Mouse (Mus musculus): Measurements from ENCODE around the gene Tns4.

The Tns4 gene

GRCm38 (mm10) chr11:99047643-99048042 lies 41.5 kb downstream of the Tns4 start:
- DNase-seq (ENCODE audit: low read depth, low spot score), result no peak

DNA sequence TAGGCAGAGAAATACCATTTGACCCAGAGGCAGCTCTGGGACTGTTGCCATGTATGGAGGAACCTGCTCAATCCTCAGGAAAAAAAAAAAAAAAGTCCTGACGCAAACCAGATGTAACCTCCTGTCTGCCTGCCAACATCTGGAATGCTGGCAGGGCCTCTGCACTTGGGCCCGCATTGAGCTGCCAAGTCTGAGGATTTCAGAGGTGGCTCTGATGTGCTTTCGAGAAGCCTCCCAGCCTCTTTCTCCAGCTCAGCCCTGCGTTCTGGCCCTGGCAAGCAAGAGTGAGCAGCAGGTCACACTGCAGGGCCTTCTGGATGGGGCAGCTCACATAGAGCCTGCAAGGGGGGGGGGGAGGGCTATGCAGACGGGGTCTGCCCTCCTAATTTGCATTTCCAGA lies 42.0 kb downstream of the Tns4 start:
- DNase-seq (ENCODE audit: low read depth, low spot score), result no peak

DNA sequence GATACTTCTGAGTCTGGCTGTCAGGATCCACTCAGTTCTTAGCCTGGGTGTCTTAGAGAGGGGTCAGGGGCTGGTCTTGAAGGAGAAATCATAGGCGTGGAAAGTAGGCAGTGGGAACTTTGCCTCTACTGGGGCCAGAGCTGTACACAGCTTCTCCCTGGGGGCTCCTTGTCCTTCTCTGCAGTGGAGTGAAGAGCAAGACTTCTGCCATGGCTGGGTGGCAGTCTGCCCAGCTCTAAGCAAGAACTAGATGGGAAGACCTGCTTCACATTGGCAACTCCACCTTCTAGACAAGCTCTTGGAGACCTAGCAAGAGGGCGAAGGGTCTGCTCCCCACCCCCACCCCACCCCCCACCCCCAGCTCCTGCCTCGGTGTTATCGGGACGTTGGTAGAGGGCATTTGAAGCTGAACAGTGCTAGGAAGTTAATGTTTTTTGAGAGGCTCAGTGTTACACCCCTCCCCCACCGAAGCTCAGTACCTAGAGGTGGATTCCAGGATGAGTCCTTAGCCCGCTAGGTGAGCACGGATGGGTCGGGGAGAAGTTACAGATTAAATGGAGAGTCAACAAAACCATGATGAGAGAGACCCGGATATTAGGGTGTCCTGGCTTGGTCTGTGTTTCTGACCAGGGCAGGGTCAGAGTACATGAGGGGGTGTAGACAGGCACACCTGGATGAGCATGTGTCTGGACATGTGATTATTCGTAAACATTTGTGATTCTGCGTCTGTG lies 43.8 kb downstream of the Tns4 start:
- no peak for DNase-seq (ENCODE audit: low read depth, low spot score)

- no peak for DNase-seq (ENCODE audit: low read depth, low spot score)
These were observed 44.8 kb downstream of the Tns4 start for GRCm38 (mm10) chr11:99044306-99044705.

GRCm38 (mm10) chr11:99043632-99044031 lies 45.5 kb downstream of the Tns4 start:
- no peak for DNase-seq (ENCODE audit: low read depth, low spot score)

DNA sequence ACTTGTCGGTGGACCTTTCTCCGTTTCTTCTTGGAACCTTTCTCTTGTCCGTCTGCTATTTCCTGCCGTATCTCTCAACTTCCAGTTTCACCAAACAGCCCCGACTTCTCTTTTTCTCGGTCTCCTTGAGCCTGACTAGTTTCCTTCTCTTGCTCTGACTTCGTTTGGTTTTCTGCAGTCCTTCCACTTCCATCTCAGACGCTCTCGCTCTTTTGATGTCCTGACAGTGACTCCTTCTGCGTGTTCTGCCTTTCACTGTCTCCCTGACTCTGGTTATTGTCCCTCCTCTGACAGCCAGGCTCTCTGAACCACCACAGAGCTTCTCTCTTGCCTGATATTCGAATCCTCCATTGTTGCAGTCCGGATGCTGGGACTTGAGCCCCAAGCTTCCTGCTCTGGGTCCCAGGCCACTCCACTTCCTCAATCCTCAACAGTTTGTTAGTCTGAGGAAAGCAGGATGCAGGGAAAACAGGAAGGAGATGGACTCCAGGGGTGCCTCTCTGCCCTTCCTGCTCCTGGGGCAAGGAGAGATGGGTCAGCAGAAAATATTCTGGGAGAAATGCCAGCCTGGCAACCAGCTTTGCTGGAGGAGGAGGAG lies 46.2 kb downstream of the Tns4 start:
- no peak for DNase-seq (ENCODE audit: low read depth, low spot score)

DNA sequence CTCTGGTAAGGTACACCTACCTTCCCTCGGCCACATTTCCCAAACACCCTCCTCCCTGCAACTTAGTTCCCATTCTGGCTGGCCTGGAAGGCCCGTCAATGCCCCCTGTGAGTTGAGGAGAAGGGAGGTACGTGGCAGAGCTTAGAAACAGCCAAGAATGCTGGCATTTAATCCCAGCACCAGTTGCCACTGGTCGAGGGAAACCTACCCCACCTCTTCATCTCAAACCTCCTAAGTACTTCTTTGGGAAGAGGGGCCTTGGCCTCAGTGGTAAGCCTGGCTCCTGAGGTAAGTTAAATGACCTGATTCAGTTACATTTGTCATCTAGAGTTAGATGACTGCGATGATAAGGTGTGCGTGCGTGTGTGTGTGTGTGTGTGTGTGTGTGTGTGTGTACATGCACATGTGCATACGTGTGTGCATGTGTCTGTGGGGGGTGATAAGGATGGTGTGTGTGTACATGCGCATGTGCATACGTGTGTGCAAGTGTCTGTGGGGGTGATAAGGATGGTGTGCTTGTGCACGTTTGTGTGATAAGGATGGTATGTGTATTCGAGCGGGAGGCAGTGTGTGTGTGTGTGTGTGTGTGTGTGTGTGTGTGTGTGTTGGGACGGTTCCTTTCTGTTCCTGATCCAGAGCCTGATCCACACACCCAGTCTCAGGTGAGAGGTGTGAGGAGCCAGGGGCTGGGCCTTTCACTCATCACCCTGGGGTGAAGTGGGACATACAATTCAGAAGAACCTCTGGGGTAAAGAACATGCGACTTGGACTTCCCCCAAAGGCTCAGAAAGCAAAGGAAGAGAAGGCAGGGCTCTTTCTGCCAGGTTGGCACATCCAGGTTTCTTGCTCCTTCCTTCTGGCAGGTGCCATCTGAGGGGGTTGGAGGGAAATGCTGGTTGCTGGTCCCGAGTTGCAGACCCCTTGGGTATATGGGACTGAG lies 47.0 kb downstream of the Tns4 start:
- no peak for DNase-seq (ENCODE audit: low read depth, low spot score)

GRCm38 (mm10) chr11:99041051-99041729 lies 47.9 kb downstream of the Tns4 start, which contains the start of gene Igfbp4:
Igfbp4 (plus strand) TSS chr11:99041244.
- DNase-seq (ENCODE audit: low read depth, low spot score), result no peak

DNA sequence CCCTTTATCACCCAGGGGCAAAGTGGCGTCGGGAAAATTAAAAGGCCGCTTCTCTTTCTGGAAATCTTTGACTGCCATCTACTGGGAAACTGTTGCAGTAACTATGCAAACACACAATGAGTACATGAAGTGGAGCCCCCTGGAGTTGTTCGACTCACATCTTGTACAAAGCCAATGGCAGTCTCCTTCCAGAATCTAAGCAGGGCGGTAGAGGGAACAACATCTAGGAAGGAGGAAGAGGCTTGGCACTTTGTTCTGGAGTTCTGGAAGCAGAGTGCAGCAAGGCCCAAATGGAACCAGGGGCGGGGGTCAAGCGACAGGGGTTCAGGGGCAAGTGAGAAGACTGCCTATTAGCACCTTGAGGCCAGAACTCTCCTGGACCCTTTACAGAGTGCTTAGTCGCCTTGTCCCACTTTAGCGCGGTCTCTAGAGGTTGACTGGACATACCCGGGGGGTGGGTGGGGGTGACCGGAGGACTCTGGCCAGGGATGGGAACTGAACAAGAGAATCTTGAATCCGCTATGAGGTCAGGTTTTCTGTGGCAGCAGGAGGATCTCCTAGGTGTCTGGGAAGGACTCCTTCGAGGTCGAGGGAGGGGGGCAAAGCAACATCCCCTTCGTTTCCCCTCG lies 48.6 kb downstream of the Tns4 start:
- peak; percentile 59 for DNase-seq (ENCODE audit: low read depth, low spot score)

GRCm38 (mm10) chr11:99039782-99040181 lies 49.3 kb downstream of the Tns4 start:
- DNase-seq (ENCODE audit: low read depth, low spot score), result peak; percentile 97

DNA sequence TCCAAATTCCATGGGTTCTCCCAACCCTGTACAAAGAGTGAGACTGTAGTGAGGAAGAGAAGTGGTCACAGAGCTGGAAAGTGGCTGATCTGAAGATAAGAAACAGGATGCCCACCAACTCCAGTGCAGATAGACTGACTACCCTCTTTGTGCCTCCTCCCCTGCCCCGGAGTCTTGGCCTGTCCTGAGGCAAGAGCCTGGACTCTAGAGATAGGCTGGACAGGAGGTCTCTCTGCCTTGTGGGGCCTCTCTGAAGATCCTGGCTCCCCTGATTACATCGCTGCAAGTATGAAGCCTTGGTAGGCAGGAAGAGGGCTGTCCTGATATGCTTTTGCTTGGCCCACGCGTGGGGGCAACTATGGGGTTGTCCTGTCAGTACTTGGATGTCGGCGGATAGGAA lies 52.9 kb downstream of the Tns4 start:
- DNase-seq (ENCODE audit: low read depth, low spot score), result no peak

DNA sequence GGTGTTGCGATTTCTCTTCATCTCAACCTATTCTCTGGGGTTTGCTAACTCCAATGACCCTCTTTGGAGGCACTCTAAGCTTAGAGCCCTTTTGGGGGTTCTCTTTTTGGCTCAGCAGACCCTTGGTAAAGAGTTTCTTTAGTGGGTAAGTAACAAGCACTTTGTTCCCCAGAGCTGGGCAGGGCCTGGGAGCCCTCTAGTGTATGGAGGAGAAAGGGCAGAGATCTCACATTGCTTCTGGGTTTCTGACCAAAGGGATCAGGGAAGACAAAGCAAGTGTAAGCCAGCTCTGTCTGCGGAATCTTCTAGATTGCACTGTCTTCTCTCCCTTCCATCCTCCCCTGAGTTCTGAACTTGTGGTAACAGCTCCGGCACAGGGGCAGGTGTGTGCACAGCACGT lies 53.8 kb downstream of the Tns4 start:
- peak; percentile 36 for DNase-seq (ENCODE audit: low read depth, low spot score)

- DNase-seq (ENCODE audit: low read depth, low spot score), result no peak
These were observed 62.1 kb downstream of the Tns4 start for GRCm38 (mm10) chr11:99026899-99027440.

DNA sequence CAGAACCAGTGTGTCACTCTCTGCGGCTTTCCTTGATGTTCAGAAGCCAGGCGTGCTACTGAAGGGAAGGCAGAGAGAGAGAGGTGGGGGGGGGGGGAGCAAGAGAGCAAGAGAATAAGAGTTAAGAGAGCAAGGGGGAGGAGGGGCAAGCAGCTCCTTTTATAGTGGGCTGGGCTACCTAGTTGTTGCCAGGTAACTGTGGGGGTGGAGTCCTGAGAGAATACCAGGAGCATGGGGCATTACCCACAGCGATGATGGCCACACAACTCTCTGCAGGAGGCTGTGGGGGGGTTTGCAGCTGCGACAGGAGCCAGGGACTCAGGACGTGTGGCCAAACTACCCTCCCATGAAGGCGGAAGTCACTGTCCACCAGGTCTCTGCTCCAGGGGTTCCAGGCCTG lies 63.2 kb downstream of the Tns4 start:
- peak; percentile 88 for DNase-seq (ENCODE audit: low read depth, low spot score)

DNA sequence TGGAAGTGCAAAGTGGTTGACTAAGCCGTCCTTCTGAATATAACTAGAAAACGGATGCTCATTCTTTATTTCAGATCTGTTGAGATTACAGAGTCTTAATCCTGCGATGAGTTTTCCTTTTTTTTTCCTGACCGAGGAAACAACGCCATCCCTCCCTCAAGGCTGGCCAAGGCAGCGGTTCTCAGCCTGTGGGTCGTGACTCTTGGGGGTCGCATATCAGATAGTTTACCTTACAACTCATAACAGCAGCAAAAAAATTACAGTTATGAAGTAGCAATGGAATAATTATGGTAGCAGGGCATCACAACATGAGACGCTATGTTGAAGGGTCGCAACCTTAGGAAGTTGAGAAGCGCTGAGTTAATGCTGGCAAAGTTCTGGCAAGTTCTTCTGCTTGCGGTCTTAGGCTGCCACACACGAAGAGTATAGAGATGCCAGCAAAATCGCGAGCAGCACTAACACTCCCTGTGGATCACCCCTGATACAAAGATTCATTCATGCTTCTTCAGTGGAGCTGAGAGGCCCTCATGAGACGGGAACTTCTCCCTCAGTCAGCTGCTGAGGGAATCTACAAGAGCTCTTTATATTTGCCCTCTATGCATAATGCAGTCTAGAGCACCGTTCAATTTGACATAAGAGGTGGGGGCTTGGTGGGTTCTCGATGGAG lies 64.5 kb downstream of the Tns4 start:
- no peak for DNase-seq (ENCODE audit: low read depth, low spot score)

DNA sequence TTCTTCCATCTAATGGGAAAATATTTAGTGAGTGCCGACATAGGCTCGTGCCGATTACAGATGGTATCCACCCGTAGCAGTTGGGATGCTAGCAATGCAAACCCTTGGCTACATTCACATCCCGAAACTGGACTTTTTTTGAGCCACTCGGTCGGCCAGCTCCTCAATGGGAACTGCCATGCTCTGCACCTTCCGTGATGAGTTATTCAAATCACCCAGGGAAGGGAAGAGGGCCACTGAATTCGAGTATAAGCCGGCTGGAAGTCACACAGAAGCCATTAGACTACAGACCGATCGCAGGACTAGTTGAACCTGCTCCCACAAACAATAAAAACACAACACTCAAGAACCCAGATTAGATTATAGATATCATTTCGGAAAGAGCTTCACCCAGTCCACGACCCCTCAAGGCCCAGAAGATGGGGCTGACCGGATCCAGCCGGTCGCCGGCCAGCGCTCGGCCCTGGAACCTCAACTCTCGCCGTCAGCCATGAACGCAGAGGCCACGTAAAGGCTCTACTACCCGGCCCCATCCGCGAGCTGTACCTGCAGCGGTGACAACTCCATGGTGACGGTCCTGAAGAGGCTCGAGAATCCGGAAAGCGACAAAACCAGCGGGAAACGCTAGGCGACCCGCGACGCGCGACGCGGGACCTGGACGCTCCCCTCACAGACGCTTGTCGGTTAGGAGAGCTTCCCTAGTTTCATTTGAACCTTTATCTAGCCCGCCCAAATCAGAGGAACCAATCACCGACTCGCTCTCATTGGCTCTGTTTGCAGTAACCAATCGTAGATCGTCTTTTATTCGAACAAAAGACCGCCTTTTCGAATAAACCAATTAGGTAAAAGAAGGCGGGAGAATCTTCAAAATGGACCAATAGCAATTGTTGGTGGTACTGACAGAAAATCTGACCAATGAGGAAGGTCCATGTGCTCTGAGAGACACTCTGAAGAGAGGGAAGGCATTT lies 65.3 kb downstream of the Tns4 start, which contains the start of gene Top2a:
Gene Top2a (minus strand): TSS at position 690 of the 968 bp plus-strand sequence.
- peak; percentile 99 for DNase-seq (ENCODE audit: low read depth, low spot score)

DNA sequence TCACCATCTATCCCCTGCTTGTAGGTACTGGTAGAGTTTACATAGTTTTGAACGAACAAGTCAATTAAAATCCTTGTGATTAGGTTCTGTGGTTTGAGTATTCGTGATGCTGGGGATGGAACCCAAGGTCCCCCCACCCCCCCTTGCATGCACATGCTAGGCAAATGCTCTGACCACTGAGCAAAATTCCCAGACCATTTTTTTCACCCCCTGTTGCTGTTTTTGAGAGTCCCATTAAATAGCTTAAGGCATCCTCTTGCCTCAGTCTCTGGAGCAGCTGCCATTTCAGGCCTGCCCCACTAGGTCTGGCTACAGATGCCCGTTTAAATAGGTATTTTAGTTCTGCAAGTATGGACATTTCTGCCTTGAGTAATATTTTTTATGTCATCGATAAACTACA lies 66.0 kb downstream of the Tns4 start:
- DNase-seq (ENCODE audit: low read depth, low spot score), result no peak

GRCm38 (mm10) chr11:99022384-99022933 lies 66.6 kb downstream of the Tns4 start:
- DNase-seq (ENCODE audit: low read depth, low spot score), result no peak

DNA sequence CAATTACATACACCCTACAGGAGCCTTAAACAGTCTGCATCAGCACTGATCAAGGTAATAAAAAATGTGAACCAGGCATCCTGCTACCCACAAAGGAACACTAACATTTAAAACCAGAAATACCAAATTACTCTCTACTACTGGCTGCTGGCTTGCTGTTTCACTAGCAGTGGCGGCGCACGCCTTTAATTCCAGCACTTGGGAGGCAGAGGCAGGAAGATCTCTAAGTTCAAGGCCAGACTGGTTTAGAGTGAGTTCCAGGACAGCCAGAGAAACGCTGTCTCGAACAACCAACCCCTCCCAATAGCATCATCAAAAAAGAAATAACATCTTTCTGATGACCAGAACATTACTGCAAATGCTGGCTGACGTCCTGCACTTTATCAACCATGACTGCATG lies 69.3 kb downstream of the Tns4 start:
- DNase-seq (ENCODE audit: low read depth, low spot score), result no peak
